Mouse (Mus musculus): Measurements from ENCODE around the gene Stat1. TPM values are rescaled to one million over a fixed set of nuclear protein-coding genes. Genes with fewer than 3 reads are reported as not detected.

Gene Stat1
- total and polyA plus RNA-seq, 2 experiments from 2014 or later, result 16.6 to 25.3 TPM

- Histone ChIP-seq H3K9me3 (ENCODE audit: low read length) (no peaks in the 10 kb centered on the region), H3K9ac (replicated peaks; ENCODE audit: low read length) (no peak overlapping the region), H3K4me1 (ENCODE audit: insufficient read depth, low read length) (no peaks in the 10 kb centered on the region), H3K27me3 (ENCODE audit: insufficient read depth, low read length) (no peaks in the 10 kb centered on the region), H3K36me3 (ENCODE audit: insufficient read depth, low read length) (no peaks in the 10 kb centered on the region), H3K4me3 (ENCODE audit: low read length) (no peak overlapping the region), H3K4me2 (ENCODE audit: low read depth, low read length) (no peak overlapping the region), H3K27ac (no peak overlapping the region)
- DNase-seq (ENCODE audit: low spot score), result no peak
- ATAC-seq, result no peak
- TF ChIP-seq CTCF (IDR thresholded peaks at IDR 0.05; ENCODE audit: low read depth), result no peak
These were observed 62.8 kb downstream of the Stat1 start for GRCm38 (mm10) chr1:52181994-52182393.

- Histone ChIP-seq H3K27ac (no peak overlapping the region), H3K27me3 (ENCODE audit: insufficient read depth, low read length) (no peaks in the 10 kb centered on the region), H3K4me2 (ENCODE audit: low read depth, low read length) (no peak overlapping the region), H3K4me3 (ENCODE audit: low read length) (no peak overlapping the region), H3K9me3 (ENCODE audit: low read length) (no peaks in the 10 kb centered on the region), H3K9ac (replicated peaks; ENCODE audit: low read length) (no peak overlapping the region), H3K36me3 (ENCODE audit: insufficient read depth, low read length) (peaks cover 3% of the 10 kb centered on the region; the same call in 1 of the 2 replicates), H3K4me1 (ENCODE audit: insufficient read depth, low read length) (no peaks in the 10 kb centered on the region)
- no peak for ATAC-seq
- DNase-seq (ENCODE audit: low spot score), result no peak
- TF ChIP-seq CTCF (IDR thresholded peaks at IDR 0.05; ENCODE audit: low read depth), result no peak
- WGBS, result 93% methylated on average over 2 of the region's 2 CpGs
These were observed 63.8 kb downstream of the Stat1 start for GRCm38 (mm10) chr1:52182992-52183391.

Other genes with a start within 250 kb of the Stat1 start
- gene Myo1b, start 203.4 kb upstream of the Stat1 start, total RNA-seq (2014; rRNA removed), result 20.3 and 27.9 TPM in 2 replicates
- gene Myo1b, start 203.4 kb upstream of the Stat1 start, polyA plus RNA-seq (2015; fragmentation: Nextera tagmentation; extraction: Ambion mirVana), result 44.7 and 45.2 TPM in 2 replicates
- 0.07 and 0.78 TPM in 2 replicates for gene Stat4, start 132.3 kb upstream of the Stat1 start, total RNA-seq (2014; rRNA removed)
- gene Stat4, start 132.3 kb upstream of the Stat1 start, polyA plus RNA-seq (2015; fragmentation: Nextera tagmentation; extraction: Ambion mirVana), result 0.31 and 0.40 TPM in 2 replicates
- 134 and 152 TPM in 2 replicates for gene Gls, start 113.8 kb downstream of the Stat1 start, total RNA-seq (2014; rRNA removed)
- 24.7 and 25.7 TPM in 2 replicates for gene Gls, start 113.8 kb downstream of the Stat1 start, polyA plus RNA-seq (2015; fragmentation: Nextera tagmentation; extraction: Ambion mirVana)

All from hindbrain, postnatal 0 days (tissue).